Mouse (Mus musculus): ENCODE data around the gene Hist1h4h.
A peak's percentile ranks its signal among the peaks of the same experiment; 100 is the strongest.
"Not testable (repeated sequence)": the region's sequence is repeated elsewhere in the genome, so short reads cannot be mapped to it uniquely, and the experiment has no call there.

The Hist1h4h gene

DNA sequence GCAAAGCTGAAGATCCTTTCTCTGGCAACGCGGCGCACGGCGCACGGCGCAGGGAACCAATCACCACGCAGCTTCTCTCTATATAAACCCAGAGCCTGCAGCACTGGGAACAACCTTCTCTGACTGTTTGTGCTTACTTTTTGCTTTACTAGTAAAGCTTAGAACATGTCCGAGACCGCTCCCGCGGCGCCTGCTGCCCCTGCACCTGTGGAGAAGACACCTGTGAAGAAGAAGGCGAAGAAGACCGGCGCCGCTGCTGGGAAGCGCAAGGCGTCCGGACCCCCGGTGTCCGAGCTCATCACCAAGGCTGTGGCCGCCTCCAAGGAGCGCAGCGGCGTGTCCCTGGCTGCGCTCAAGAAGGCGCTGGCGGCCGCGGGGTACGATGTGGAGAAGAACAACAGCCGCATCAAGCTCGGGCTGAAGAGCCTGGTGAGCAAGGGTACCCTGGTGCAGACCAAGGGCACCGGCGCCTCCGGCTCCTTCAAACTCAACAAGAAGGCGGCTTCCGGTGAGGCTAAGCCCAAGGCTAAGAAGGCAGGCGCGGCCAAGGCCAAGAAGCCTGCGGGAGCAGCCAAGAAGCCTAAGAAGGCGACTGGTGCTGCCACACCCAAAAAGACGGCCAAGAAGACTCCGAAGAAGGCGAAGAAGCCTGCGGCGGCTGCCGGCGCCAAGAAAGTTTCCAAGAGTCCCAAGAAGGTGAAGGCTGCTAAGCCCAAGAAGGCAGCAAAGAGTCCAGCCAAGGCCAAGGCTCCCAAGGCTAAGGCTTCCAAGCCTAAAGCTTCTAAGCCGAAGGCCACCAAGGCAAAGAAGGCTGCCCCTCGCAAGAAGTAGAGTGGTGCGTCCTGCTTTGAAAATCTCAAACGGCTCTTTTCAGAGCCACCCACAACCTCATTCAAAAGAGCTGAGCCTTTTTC is 24.3 kb downstream of the Hist1h4h start:
- DNase-seq (ENCODE audit: extremely low spot score), result peak; percentile 96

DNA sequence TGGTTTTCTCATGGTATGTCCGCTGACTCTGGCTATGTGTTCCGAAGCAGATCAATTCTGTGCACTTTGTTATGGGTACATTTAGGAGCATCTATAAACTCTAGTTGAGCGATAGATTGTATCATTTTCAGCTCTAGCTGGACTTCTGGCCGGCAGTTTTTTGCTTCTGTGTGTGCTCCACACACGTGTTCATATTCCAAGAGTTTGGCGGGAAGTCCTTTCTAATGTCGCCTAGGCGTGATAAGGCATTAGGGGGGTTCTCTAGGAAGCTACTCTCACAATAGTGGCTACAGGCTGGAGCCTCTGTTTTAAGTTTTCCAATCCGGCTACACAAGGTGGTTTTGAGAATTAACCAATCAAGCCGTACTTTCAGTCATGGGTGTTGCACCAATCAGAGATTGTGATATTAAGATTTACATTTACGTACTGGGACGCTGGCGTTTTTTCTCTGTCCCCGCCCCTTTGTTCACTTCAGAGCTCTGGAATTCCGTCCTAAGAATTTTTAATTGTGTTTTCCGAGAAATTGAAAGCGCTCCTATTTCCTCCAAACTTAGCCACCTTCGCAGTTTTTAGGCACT is 25.1 kb downstream of the Hist1h4h start:
- peak; percentile 92 for DNase-seq (ENCODE audit: extremely low spot score)

DNA sequence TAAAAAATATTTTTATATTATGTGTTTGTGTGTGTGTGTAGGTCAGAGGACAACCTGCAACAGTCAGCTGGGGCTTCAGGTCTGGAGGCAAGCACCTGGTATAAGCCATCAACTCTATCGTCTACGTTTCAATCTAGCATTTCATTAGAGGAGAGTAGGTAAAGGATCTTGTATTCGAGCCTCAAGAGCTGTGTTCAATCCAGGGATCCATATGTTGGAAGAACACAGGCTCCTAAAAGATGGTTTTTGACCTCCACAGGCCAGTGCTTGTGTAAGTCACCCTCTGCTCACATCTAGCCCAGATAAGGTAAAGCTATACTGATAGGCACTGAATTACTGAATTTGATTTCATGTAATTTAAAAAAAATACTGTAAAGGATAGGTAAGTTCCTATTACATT is 26.1 kb downstream of the Hist1h4h start:
- DNase-seq (ENCODE audit: extremely low spot score), result no peak

DNA sequence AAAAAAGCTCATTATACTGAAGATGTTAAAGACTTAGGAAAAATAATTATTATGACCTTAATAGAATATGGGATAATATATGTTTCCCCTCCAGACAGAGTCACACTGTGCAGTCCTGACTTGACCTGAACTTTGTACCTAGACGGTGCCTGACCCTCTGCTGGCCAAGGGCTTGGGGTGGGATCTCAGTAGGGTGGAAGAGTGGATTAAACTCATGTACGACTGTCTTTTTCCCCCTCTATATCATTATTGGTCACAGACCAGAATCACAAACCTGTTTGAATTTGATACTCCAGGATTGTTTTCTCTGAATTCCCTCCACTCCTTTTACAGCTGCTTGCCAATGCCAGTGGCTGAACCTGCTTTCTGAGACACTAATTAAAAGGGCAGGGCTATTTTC is 29.8 kb downstream of the Hist1h4h start:
- DNase-seq (ENCODE audit: extremely low spot score), result not testable (repeated sequence)

DNA sequence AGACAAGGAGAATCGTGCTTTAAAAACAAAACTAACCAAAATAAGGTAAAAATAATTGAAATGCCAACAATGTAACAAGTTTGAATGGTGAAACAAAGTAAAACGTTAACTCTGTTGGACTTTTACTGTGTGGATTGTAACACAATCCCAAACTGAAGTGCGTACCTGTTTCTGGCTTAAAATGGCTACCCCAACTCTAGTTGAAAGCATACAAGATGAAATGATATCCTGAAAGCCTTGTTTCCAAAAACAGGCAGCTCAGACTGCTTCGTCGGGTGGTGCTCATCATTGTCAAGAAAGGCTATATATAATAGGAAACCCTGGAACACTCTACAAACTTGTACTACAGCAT is 30.7 kb downstream of the Hist1h4h start:
- not testable (repeated sequence) for DNase-seq (ENCODE audit: extremely low spot score)

DNA sequence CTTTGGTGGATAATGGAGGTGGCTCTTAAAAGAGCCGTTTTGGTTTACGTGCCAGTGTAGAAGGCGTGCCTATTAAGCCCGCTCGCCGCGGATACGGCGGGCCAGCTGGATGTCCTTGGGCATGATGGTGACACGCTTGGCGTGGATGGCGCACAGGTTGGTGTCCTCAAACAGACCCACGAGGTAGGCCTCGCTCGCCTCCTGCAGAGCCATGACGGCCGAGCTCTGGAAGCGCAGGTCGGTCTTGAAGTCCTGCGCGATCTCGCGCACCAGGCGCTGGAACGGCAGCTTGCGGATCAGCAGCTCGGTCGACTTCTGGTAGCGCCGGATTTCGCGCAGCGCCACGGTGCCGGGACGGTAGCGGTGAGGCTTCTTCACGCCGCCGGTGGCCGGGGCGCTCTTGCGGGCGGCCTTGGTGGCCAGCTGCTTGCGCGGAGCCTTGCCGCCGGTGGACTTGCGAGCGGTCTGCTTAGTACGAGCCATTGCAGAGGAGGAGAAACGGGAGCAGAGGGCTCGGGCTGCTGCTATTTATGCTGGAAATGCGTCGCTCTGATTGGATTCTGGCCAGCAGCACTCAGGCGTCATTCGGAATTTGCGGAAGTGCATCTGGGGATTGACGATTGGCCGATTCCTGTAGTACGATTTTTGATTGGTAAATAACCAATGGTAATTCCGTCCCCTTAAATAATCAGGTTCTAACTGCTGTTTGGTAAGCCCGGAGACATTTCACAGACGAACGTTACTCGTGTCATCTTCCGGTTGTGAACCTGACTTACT is 31.2 kb downstream of the Hist1h4h start, which contains the start of gene Hist1h3e:
Hist1h3e (minus strand) TSS at position 487 of the 777 bp plus-strand sequence.
- DNase-seq (ENCODE audit: extremely low spot score), result peak; percentile 98

DNA sequence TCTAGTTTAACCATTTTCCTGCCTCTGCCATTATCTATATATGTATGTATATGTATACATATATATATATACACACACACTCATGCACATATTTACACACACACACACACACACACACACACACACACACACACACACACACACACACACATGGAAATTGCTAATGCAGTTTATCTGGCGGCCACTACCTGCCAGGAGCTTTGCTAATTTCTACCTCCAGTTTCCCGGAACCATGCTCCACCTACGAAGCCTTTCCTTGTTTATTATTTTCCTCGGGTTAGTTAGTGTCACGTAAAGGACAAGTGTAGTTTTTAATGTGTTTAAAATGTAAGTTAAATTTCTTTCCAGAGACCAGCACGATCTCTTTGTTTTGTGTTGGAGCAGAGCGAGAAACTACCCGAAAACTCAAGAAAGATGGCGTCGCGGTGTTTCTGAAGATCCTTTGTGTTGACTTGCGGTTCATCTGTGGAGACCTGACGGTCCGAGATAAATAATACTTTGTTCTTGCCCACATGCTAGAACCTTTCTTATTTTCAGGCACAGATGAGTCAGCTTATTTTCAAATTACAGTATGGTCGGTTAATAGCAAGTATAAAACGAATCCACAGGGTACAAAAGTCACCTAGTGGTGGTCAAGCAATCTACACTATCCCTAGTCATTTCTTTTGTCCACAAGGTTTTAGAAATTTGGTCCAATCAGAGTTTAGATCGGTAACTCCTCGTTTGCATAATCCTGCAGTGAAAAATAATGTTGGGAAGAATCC is 32.0 kb downstream of the Hist1h4h start:
- DNase-seq (ENCODE audit: extremely low spot score), result peak; percentile 75

DNA sequence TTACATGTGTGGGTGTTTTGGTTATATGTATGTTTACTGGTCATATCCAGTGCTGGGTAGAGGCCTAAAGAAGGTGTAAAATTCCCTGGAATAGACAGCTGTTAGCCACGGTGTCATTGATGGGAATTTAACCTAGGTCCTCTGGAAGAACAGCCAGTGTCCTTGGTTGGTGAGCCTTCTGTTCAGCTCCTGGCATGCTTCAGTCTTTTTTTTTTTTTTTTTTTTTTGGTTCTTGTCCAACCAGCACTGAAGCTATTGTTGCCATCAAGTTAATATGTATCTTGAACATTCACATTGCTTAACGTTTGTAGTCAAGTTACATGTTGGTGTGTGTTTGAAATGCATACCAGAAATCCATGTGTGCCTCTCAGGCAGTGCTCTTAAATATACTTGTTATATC is 33.6 kb downstream of the Hist1h4h start:
- no peak for DNase-seq (ENCODE audit: extremely low spot score)

DNA sequence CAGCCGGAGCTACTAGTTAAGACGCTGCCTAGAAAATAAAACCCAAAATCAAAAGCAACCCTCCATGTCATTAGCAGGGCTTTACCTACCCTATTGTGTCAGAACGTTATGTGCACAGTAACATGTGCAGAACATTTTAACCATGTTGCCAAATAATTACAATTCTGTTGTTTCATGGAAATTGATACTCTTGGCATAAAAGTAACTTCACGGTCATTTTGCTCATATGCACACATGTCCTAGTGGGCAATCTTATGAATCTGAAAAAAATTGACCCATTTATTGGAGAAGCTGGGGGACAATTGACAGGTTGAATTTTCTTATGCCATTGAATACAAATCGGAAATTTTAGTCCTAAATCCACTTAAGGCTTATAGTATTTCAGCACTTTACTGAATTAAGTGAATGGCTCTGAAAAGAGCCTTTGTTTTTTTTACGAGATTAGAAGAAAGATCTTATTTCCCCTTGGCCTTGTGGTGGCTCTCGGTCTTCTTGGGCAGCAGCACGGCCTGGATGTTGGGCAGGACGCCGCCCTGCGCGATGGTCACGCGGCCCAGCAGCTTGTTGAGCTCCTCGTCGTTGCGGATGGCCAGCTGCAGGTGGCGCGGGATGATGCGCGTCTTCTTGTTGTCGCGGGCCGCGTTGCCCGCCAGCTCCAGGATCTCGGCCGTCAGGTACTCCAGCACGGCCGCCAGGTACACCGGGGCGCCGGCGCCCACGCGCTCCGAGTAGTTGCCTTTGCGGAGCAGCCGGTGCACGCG is 39.6 kb downstream of the Hist1h4h start:
- peak; percentile 72 for DNase-seq (ENCODE audit: extremely low spot score)

DNA sequence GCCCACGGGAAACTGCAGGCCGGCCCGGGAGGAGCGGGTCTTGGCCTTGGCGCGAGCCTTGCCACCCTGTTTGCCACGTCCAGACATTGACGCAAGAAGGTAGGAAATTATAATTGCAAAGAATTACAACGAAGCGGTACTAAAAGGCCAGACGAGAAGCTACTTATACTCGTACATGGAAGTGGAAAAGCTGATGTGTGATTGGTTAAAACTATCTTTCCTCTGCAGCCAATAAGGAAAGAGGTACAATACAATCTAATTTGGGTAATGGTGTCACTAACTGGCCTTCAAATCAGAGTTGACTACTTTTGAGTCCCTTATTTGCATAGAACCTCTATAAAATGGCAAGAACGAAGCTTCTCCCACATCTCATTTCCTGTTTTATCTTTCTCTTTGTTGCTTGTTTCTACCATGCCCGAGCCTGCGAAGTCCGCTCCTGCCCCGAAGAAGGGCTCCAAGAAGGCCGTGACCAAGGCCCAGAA is 40.2 kb downstream of the Hist1h4h start, which contains the start of the genes Hist1h2ae and Hist1h2bg:
Hist1h2ae (minus strand) TSS at position 199 of the 482 bp plus-strand sequence.
Hist1h2bg (plus strand) TSS at position 375 of the 482 bp plus-strand sequence.
- DNase-seq (ENCODE audit: extremely low spot score), result peak; percentile 92

DNA sequence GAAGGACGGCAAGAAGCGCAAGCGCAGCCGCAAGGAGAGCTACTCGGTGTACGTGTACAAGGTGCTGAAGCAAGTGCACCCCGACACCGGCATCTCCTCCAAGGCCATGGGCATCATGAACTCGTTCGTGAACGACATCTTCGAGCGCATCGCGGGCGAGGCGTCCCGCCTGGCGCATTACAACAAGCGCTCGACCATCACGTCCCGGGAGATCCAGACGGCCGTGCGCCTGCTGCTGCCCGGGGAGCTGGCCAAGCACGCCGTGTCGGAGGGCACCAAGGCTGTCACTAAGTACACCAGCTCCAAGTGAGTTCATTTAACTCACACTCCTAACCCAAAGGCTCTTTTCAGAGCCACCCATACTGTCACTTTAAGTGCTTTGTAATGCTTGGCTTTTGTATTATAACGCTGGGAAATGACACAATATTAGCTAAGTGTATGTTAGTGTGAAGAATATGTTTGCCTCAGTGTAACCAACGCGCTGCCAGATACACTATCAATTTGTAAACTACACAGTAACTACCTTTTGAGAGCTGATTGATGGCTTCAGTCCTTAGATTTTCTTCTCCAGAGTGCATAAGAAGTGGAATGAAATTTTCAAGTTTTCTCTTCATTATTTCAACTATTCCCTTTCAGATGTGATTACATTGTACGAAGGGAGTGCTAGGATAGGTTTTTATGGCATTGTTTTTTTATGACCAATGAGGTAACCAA is 40.8 kb downstream of the Hist1h4h start:
- peak; percentile 75 for DNase-seq (ENCODE audit: extremely low spot score)

DNA sequence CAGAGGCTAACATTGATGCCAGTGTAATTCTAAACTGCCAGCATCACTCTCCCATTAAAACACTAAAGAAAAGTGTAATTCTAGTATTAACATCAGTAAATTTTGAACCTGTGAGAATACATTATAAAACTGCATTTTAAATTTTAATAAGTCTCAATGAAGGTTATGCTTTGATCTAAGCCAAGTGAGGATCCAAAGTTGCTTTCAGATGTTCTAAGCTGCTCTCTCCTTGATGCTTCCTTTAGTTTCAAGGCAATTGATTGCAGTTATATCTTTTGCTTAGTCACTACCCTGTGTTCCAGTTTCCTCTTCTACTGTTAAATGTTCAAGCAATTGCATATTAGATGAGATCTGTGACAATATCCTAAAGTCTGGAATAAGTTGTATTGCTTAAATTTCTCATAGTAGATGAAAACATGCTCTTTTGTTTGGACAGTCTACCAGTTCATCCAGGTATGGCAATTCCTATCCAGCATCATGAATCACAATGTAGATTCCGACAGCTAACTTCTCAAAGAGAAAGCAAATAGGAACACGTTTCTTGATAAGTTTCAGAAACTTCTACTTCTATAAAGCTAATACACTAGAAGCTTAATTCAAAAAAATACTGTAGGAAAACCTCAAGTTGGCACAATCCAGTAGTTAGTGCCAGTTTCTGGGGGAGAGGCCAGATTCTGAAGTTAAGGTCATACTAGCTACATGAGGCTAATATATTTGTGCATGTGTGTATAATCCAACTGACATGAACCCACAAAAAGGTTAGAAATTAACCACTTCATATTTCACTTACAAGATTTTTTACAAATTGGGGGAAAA is 41.6 kb downstream of the Hist1h4h start:
- peak; percentile 65 for DNase-seq (ENCODE audit: extremely low spot score)

DNA sequence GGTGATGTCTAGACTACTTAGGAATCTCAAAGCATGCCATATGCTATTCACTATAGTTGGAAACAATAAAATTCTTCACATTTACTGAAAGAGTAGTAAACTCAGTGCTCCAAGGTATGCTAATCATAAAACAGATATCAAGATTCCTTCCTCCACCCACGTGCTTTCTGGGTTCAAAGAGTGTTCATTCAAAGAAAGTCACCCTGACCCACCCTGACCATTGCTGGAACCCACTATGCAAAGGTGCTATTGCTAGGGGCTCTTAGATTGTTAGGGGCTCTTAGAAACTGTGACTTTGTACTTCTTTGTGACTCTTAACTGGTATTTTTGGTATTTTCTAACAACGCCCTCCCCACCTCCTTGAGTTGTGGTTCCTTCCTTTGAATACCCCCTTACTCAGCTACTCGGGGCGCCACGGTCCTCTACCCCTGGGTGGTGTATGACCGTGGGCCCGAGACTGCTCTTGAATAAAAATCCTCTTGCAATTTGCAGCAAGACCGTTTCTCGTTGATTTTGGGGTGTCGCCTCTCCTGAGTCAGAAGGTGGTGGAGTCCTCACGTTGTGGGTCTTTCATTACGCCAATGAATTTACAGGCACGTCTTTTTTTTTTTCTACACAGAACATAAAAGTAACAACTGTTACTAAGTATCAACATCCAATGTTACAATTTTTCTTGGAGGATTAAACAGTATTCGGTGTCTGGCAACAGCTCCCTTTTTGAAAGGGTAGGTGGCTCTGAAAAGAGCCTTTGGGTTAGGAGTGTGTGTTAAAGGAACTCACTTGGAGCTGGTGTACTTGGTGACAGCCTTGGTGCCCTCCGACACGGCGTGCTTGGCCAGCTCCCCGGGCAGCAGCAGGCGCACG is 42.4 kb downstream of the Hist1h4h start:
- DNase-seq (ENCODE audit: extremely low spot score), result peak; percentile 50

DNA sequence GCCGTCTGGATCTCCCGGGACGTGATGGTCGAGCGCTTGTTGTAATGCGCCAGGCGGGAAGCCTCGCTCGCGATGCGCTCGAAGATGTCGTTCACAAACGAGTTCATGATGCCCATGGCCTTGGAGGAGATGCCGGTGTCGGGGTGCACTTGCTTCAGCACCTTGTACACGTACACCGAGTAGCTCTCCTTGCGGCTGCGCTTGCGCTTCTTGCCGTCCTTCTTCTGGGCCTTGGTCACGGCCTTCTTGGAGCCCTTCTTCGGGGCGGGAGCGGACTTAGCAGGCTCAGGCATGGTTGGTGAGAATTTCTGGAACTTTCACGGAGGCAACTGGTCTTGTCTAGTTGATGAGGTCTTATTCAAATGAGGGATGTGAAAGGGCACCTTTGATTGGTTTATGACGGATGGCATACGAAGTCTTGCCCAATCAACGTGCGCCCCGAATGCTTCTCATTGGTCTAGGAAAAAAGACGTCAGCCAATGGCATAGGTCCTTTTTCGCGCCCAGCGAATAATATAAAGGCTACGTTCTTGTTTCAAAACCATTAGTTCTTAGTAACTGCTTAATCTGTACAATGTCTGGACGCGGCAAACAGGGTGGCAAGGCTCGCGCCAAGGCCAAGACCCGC is 43.2 kb downstream of the Hist1h4h start, which contains the start of the genes Hist1h2bf and Hist1h2ad:
Hist1h2bf (minus strand) TSS at position 299 of the 627 bp plus-strand sequence.
Hist1h2ad (plus strand) TSS at position 484 of the 627 bp plus-strand sequence.
- DNase-seq (ENCODE audit: extremely low spot score), result peak; percentile 94

DNA sequence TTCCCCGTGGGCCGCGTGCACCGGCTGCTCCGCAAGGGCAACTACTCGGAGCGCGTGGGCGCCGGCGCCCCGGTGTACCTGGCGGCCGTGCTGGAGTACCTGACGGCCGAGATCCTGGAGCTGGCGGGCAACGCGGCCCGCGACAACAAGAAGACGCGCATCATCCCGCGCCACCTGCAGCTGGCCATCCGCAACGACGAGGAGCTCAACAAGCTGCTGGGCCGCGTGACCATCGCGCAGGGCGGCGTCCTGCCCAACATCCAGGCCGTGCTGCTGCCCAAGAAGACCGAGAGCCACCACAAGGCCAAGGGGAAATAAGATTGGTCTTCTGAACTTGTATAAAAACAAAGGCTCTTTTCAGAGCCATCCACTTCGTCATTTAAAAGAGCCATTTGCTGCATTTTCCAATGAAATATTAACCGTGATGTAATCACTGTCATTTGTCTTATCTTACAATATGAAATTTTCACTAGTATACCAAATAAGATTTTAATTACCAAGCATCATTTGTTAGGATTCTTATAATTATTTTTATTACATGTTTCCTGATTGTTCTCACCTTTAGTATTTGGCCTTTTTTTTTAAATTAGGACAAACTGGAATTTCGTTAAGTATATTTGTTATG is 43.8 kb downstream of the Hist1h4h start:
- DNase-seq (ENCODE audit: extremely low spot score), result peak; percentile 58

DNA sequence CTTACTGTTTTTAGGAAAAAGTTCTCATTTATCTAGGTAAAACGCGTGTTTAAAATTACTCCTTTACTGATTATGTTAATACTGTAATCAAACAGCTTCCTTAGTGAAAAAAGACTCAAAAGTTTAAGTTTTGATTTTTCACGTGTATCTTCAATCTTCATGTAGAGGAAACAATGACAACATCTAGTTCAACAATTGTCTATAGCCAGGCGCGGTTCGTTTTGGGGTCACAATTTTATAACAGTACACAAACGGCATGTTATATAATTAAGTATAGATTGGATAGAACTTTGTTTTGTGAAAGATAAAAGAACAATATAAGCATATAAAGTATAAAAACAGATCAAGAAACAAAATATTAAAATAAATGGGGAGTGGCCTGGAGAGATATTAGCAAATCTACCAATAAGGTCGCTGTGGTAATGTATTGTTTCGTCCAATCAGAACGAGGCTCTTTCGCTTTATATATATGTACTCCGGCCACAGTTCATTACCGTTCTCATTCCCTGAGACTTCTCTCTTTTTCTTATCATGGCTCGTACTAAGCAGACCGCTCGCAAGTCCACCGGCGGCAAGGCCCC is 44.5 kb downstream of the Hist1h4h start, which contains the start of gene Hist1h3d:
Hist1h3d (plus strand) TSS at position 493 of the 581 bp plus-strand sequence.
- DNase-seq (ENCODE audit: extremely low spot score), result peak; percentile 86
